Mouse (Mus musculus) embryonic facial prominence, embryonic 11.5 days (tissue): Measurements from ENCODE around the gene Tex52. TPM values are rescaled to one million over a fixed set of nuclear protein-coding genes. Genes with fewer than 3 reads are reported as not detected.
A peak's percentile ranks its signal among the peaks of the same experiment; 100 is the strongest.

Source experiments
- ATAC-seq: fragments of 200-750 bp; cut with Nextera tagmentation; replicated peaks from 2 replicates; pipeline ENCODE4 v1.8.0; 2017; ENCODE audit warnings: low read depth; ENCODE audit not compliant: insufficient number of reproducible peaks, low FRiP score, low TSS enrichment
- DNase-seq: peaks from one replicate; pipeline ENCODE4 v3.0.0-alpha.2; 2015; ENCODE audit warnings: low spot score
- H3K27ac ChIP-seq: fragments of 300-500 bp; sonication (generic); replicated peaks from 2 replicates; pipeline ENCODE4 v1.5.1; 2014; ENCODE audit warnings: mild to moderate bottlenecking, low read depth, low read length, control low read depth
- H3K27me3 ChIP-seq: fragments of 300-500 bp; sonication (generic); 2 replicates; pipeline ENCODE4 v1.6.1; 2014; ENCODE audit warnings: mild to moderate bottlenecking, low read length, moderate library complexity, mixed read lengths; ENCODE audit not compliant: control insufficient read depth, insufficient read depth
- H3K36me3 ChIP-seq: fragments of 300-500 bp; sonication (generic); replicated peaks from 2 replicates; pipeline ENCODE4 v1.6.1; 2014; ENCODE audit warnings: low read depth, mild to moderate bottlenecking, low read length, moderate library complexity, mixed read lengths; ENCODE audit not compliant: control insufficient read depth, insufficient read depth
- H3K4me1 ChIP-seq: fragments of 300-500 bp; sonication (generic); 2 replicates; pipeline ENCODE4 v1.6.1; 2014; ENCODE audit warnings: low read length, mixed read lengths; ENCODE audit not compliant: control insufficient read depth, insufficient read depth
- H3K4me2 ChIP-seq: fragments of 300-500 bp; sonication (generic); 2 replicates; pipeline ENCODE4 v1.6.1; 2014; ENCODE audit warnings: low read depth, mild to moderate bottlenecking, control low read depth, low read length, moderate library complexity
- H3K4me3 ChIP-seq: fragments of 300-500 bp; sonication (generic); 2 replicates; pipeline ENCODE4 v1.5.1; 2014; ENCODE audit warnings: low read depth, low read length, control low read depth
- H3K9ac ChIP-seq: fragments of 300-500 bp; sonication (generic); replicated peaks from 2 replicates; pipeline ENCODE4 v1.6.1; 2014; ENCODE audit warnings: mild to moderate bottlenecking, control low read depth, low read length
- H3K9me3 ChIP-seq: fragments of 300-500 bp; sonication (generic); replicated peaks from 2 replicates; pipeline ENCODE4 v1.6.1; 2016; ENCODE audit warnings: mild to moderate bottlenecking, low read length, inconsistent platforms, mixed read lengths; ENCODE audit not compliant: control insufficient read depth
- whole genome bisulfite sequencing: fragments of 180-500 bp; shearing (Covaris S2); extraction: QIAGEN DNeasy Blood & Tissue Kit; methylation state at CpG from one replicate; pipeline ENCODE4 v1.1.7; 2014; 5-methylcytosine and 5-hydroxymethylcytosine counted together
- polyA plus RNA-seq: library from polyadenylated mRNA; unstranded; fragments of >200 nt; fragmentation: Nextera tagmentation; extraction: Ambion mirVana; gene quantifications from 2 replicates; pipeline ENCODE4 v1.2.1, GENCODE M21; 2014

The Tex52 gene
- 0.31 and 0.36 TPM in 2 replicates for polyA plus RNA-seq

GRCm38 (mm10) chr6:128375192-128375591 lies at the start of gene Tex52, which contains the start of gene Gm44596:
Gene Tex52 (plus strand): TSS chr6:128375456.
Gene Gm44596 (plus strand): TSS chr6:128375503.
- Histone ChIP-seq H3K27ac (no peak within 1 kb of the TSS; the same call in 1 of the 2 replicates), H3K36me3 (peaks cover 17% of the 10 kb centered on the region), H3K4me3 (no peak within 1 kb of the TSS), H3K4me1 (no peaks in the 10 kb centered on the region), H3K4me2 (no peak within 1 kb of the TSS), H3K27me3 (no peaks in the 10 kb centered on the region), H3K9ac (no peak within 1 kb of the TSS), H3K9me3 (no peaks in the 10 kb centered on the region)
- peak; percentile 71 for ATAC-seq
- DNase-seq: peak; percentile 65
- 28% methylated on average over 6 of the region's 6 CpGs for WGBS

GRCm38 (mm10) chr6:128334397-128335124 lies 40.7 kb upstream of the Tex52 start:
- peak; percentile 66; the same call in 1 of the 2 replicates for ATAC-seq
- no peaks in the 10 kb centered on the region for H3K4me1 ChIP-seq
- H3K36me3 ChIP-seq: no peaks in the 10 kb centered on the region; the same call in 1 of the 2 replicates

GRCm38 (mm10) chr6:128337467-128337866 lies 37.8 kb upstream of the Tex52 start:
- 82% methylated on average over 7 of the region's 7 CpGs for WGBS
- H3K9ac ChIP-seq: no peak overlapping the region

More at GRCm38 (mm10) chr6:128334397-128335124, 40.7 kb upstream of the Tex52 start:
- H3K27me3 ChIP-seq: no peaks in the 10 kb centered on the region
- DNase-seq: peak; percentile 85
- H3K9ac ChIP-seq: no peak overlapping the region
- H3K9me3 ChIP-seq: no peaks in the 10 kb centered on the region
- no peak overlapping the region for H3K27ac ChIP-seq
- H3K4me2 ChIP-seq: no peak overlapping the region
- no peak overlapping the region for H3K4me3 ChIP-seq
- WGBS: 17% methylated on average over 12 of the region's 12 CpGs

GRCm38 (mm10) chr6:128338876-128339275 lies 36.4 kb upstream of the Tex52 start:
- H3K9me3 ChIP-seq: no peaks in the 10 kb centered on the region
- no peak overlapping the region for H3K4me3 ChIP-seq
- no peaks in the 10 kb centered on the region for H3K36me3 ChIP-seq
- H3K4me2 ChIP-seq: no peak overlapping the region
- H3K27me3 ChIP-seq: no peaks in the 10 kb centered on the region
- DNase-seq (peak; percentile 41), ATAC-seq (no peak; the same call in 1 of the 2 replicates)
- WGBS: 36% methylated on average over 5 of the region's 5 CpGs
- no peak overlapping the region for H3K27ac ChIP-seq
- no peak overlapping the region for H3K9ac ChIP-seq
- H3K4me1 ChIP-seq: no peaks in the 10 kb centered on the region

More at GRCm38 (mm10) chr6:128337467-128337866, 37.8 kb upstream of the Tex52 start:
- Histone ChIP-seq H3K27me3 (no peaks in the 10 kb centered on the region), H3K4me3 (no peak overlapping the region), H3K4me1 (no peaks in the 10 kb centered on the region), H3K36me3 (no peaks in the 10 kb centered on the region; the same call in 1 of the 2 replicates), H3K9me3 (no peaks in the 10 kb centered on the region), H3K27ac (no peak overlapping the region), H3K4me2 (no peak overlapping the region)
- no peak for ATAC-seq
- DNase-seq: no peak

- DNase-seq: no peak
- Histone ChIP-seq H3K27me3 (no peaks in the 10 kb centered on the region), H3K4me3 (no peak overlapping the region), H3K4me2 (no peak overlapping the region), H3K9ac (no peak overlapping the region), H3K27ac (no peak overlapping the region), H3K4me1 (no peaks in the 10 kb centered on the region), H3K9me3 (no peaks in the 10 kb centered on the region), H3K36me3 (no peaks in the 10 kb centered on the region)
- 94% methylated on average over 11 of the region's 11 CpGs for WGBS
- ATAC-seq: no peak
Measured at GRCm38 (mm10) chr6:128341956-128342723, 33.1 kb upstream of the Tex52 start.

- Histone ChIP-seq H3K9ac (no peak overlapping the region), H3K27me3 (no peaks in the 10 kb centered on the region), H3K27ac (no peak overlapping the region), H3K4me3 (no peak overlapping the region), H3K36me3 (no peaks in the 10 kb centered on the region), H3K9me3 (no peaks in the 10 kb centered on the region), H3K4me2 (no peak overlapping the region), H3K4me1 (no peaks in the 10 kb centered on the region)
- ATAC-seq (no peak), DNase-seq (no peak)
- WGBS: 87% methylated on average over 10 of the region's 10 CpGs
Measured at GRCm38 (mm10) chr6:128345623-128346022, 29.6 kb upstream of the Tex52 start.

- Histone ChIP-seq H3K27me3 (no peaks in the 10 kb centered on the region), H3K4me1 (no peaks in the 10 kb centered on the region), H3K36me3 (no peaks in the 10 kb centered on the region; the same call in 1 of the 2 replicates), H3K9ac (no peak overlapping the region), H3K9me3 (no peaks in the 10 kb centered on the region), H3K4me3 (no peak overlapping the region), H3K4me2 (no peak overlapping the region), H3K27ac (no peak overlapping the region)
- DNase-seq (no peak), ATAC-seq (no peak)
- 89% methylated on average over 6 of the region's 6 CpGs for WGBS
Measured at GRCm38 (mm10) chr6:128346782-128347181, 28.5 kb upstream of the Tex52 start.

GRCm38 (mm10) chr6:128349711-128350110 lies 25.5 kb upstream of the Tex52 start:
- 39% methylated on average over 7 of the region's 7 CpGs for whole genome bisulfite sequencing
- no peak overlapping the region for H3K27ac ChIP-seq
- no peak for DNase-seq

More at GRCm38 (mm10) chr6:128349711-128350110, 25.5 kb upstream of the Tex52 start:
- no peak for ATAC-seq
- no peak overlapping the region for H3K4me3 ChIP-seq
- H3K4me1 ChIP-seq: no peaks in the 10 kb centered on the region
- H3K9ac ChIP-seq: no peak overlapping the region
- no peaks in the 10 kb centered on the region for H3K27me3 ChIP-seq
- no peak overlapping the region for H3K4me2 ChIP-seq
- no peaks in the 10 kb centered on the region for H3K9me3 ChIP-seq
- H3K36me3 ChIP-seq: no peaks in the 10 kb centered on the region; the same call in 1 of the 2 replicates
